Mouse (Mus musculus) MEL (cell line): ENCODE results near the gene Map3k6. TPM values are rescaled to one million over a fixed set of nuclear protein-coding genes. Genes with fewer than 3 reads are reported as not detected.

ENCODE experiments used
- DNase-seq: peaks from one replicate; pipeline ENCODE4 v3.0.0; 2011; ENCODE audit warnings: low read depth, low spot score
- H3K27ac ChIP-seq: 2 replicates; pipeline ENCODE4 v1.5.1; 2012; ENCODE audit warnings: low read depth, mild to moderate bottlenecking, control low read depth, low read length, moderate library complexity; ENCODE audit not compliant: control insufficient read depth
- H3K27me3 ChIP-seq, 2 experiments: fragments of 150-350 bp in 1 of 2; sonication (generic) in 1 of 2; 2 replicates each; pipeline ENCODE4 v1.6.1; 2012; ENCODE audit warnings: low read length in 2 of 2, mild to moderate bottlenecking in 2 of 2, improper control_type of control experiment in 1 of 2, moderate library complexity in 1 of 2; ENCODE audit not compliant: insufficient read depth in 2 of 2, control insufficient read depth in 1 of 2
- H3K36me3 ChIP-seq, 2 experiments: 2 replicates each; pipeline ENCODE4 v1.6.1; 2012 to 2014; ENCODE audit warnings: low read length in 2 of 2, improper control_type of control experiment in 1 of 2, inconsistent platforms in 1 of 2, mild to moderate bottlenecking in 1 of 2; ENCODE audit not compliant: insufficient read depth in 2 of 2, control insufficient read depth in 1 of 2
- H3K4me1 ChIP-seq, 2 experiments: fragments of 150-350 bp in 1 of 2; sonication (generic) in 1 of 2; 2 replicates each; pipeline ENCODE4 v1.6.1; 2012; ENCODE audit warnings: low read length in 2 of 2, improper control_type of control experiment in 1 of 2, mild to moderate bottlenecking in 1 of 2; ENCODE audit not compliant: insufficient read depth in 2 of 2, control insufficient read depth in 1 of 2
- H3K4me3 ChIP-seq, 2 experiments: fragments of 150-350 bp in 1 of 2; sonication (generic) in 1 of 2; 2 replicates each; pipeline ENCODE4 v1.5.1; 2012; ENCODE audit warnings: low read depth in 2 of 2, low read length in 2 of 2, mild to moderate bottlenecking in 2 of 2, moderate library complexity in 2 of 2, control low read depth in 1 of 2, improper control_type of control experiment in 1 of 2; ENCODE audit not compliant: control insufficient read depth in 1 of 2, insufficient read depth in 1 of 2
- H3K79me2 ChIP-seq: 2 replicates; pipeline ENCODE4 v1.6.1; 2012; ENCODE audit warnings: mild to moderate bottlenecking, low read length, moderate library complexity; ENCODE audit not compliant: control insufficient read depth, poor library complexity, insufficient read depth
- H3K9ac ChIP-seq: 2 replicates; pipeline ENCODE4 v1.6.1; 2012; ENCODE audit warnings: low read depth, mild to moderate bottlenecking, control low read depth, low read length, moderate library complexity; ENCODE audit not compliant: control insufficient read depth, poor library complexity, severe bottlenecking
- H3K9me3 ChIP-seq: fragments of 150-350 bp; sonication (generic); replicated peaks from 2 replicates; pipeline ENCODE4 v1.6.1; 2012; ENCODE audit warnings: mild to moderate bottlenecking, low read length, improper control_type of control experiment, moderate library complexity; ENCODE audit not compliant: insufficient read depth
- CHD1 ChIP-seq: IDR thresholded peaks from 2 replicates; pipeline ENCODE4 v1.6.1; 2012; ENCODE audit warnings: low read depth, mild to moderate bottlenecking, inconsistent platforms, low read length, improper control_type of control experiment
- CHD2 ChIP-seq: IDR thresholded peaks from 2 replicates; pipeline ENCODE4 v1.6.1; 2011; ENCODE audit warnings: low read length, improper control_type of control experiment
- E2F4 ChIP-seq: IDR thresholded peaks from 2 replicates; pipeline ENCODE4 v1.6.1; 2011; ENCODE audit warnings: low read depth, low read length, improper control_type of control experiment, borderline replicate concordance
- ELF1 ChIP-seq: IDR thresholded peaks from 2 replicates; pipeline ENCODE4 v1.6.1; 2014; ENCODE audit warnings: low read depth, mild to moderate bottlenecking, inconsistent platforms, low read length, improper control_type of control experiment, moderate library complexity
- ETS1 ChIP-seq: IDR thresholded peaks from 2 replicates; pipeline ENCODE4 v1.6.1; 2012; ENCODE audit warnings: low read depth, mild to moderate bottlenecking, inconsistent platforms, low read length, improper control_type of control experiment, moderate library complexity
- GATA1 ChIP-seq: IDR thresholded peaks from 2 replicates; pipeline ENCODE4 v1.6.1; 2011; ENCODE audit warnings: low read depth, low read length, improper control_type of control experiment
- MAFK ChIP-seq: IDR thresholded peaks from 2 replicates; pipeline ENCODE4 v1.6.1; 2011; ENCODE audit warnings: low read depth, mild to moderate bottlenecking, low read length, improper control_type of control experiment, borderline replicate concordance
- MAX ChIP-seq: IDR thresholded peaks from 2 replicates; pipeline ENCODE4 v1.6.1; 2011; ENCODE audit warnings: low read length, improper control_type of control experiment
- MAZ ChIP-seq: IDR thresholded peaks from 2 replicates; pipeline ENCODE4 v1.6.1; 2012; ENCODE audit warnings: low read depth, mild to moderate bottlenecking, inconsistent platforms, low read length, improper control_type of control experiment
- MXI1 ChIP-seq: IDR thresholded peaks from 2 replicates; pipeline ENCODE4 v1.6.1; 2011; ENCODE audit warnings: mild to moderate bottlenecking, low read depth, low read length, improper control_type of control experiment
- MYB ChIP-seq: IDR thresholded peaks from 2 replicates; pipeline ENCODE4 v1.6.1; 2011; ENCODE audit warnings: mild to moderate bottlenecking, low read depth, low read length, improper control_type of control experiment
- POLR2A ChIP-seq, 2 experiments: IDR thresholded peaks; 2 replicates each; pipeline ENCODE4 v1.6.1; 2011 to 2012; ENCODE audit warnings: low read length in 2 of 2, mild to moderate bottlenecking in 2 of 2, control low read depth in 1 of 2, improper control_type of control experiment in 1 of 2, low read depth in 1 of 2, moderate library complexity in 1 of 2; ENCODE audit not compliant: control insufficient read depth in 1 of 2, insufficient read depth in 1 of 2, poor library complexity in 1 of 2
- POLR2AphosphoS5 ChIP-seq: IDR thresholded peaks from 2 replicates; pipeline ENCODE4 v1.6.1; 2012; ENCODE audit warnings: low read depth, borderline replicate concordance, mild to moderate bottlenecking, inconsistent platforms, low read length, moderate library complexity, mixed read lengths
- RAD21 ChIP-seq: IDR thresholded peaks from 2 replicates; pipeline ENCODE4 v1.6.1; 2011; ENCODE audit warnings: mild to moderate bottlenecking, low read depth, low read length, improper control_type of control experiment
- RCOR1 ChIP-seq: IDR thresholded peaks from 2 replicates; pipeline ENCODE4 v1.6.1; 2012; ENCODE audit warnings: low read depth, mild to moderate bottlenecking, inconsistent platforms, low read length, improper control_type of control experiment
- SMC3 ChIP-seq: IDR thresholded peaks from 2 replicates; pipeline ENCODE4 v1.6.1; 2011; ENCODE audit warnings: low read depth, low read length, improper control_type of control experiment
- TBP ChIP-seq: IDR thresholded peaks from 2 replicates; pipeline ENCODE4 v1.8.0; 2011; ENCODE audit warnings: low read depth, low read length, improper control_type of control experiment
- USF1 ChIP-seq: IDR thresholded peaks from 2 replicates; pipeline ENCODE4 v1.6.1; 2014; ENCODE audit warnings: low read depth, mild to moderate bottlenecking, inconsistent platforms, low read length, improper control_type of control experiment, moderate library complexity
- USF2 ChIP-seq, 2 experiments: IDR thresholded peaks; 2 replicates each; pipeline ENCODE4 v1.6.1; 2011 to 2012; ENCODE audit warnings: improper control_type of control experiment in 2 of 2, low read length in 2 of 2, borderline replicate concordance in 1 of 2, inconsistent platforms in 1 of 2, low read depth in 1 of 2, mild to moderate bottlenecking in 1 of 2; ENCODE audit not compliant: insufficient read depth in 1 of 2
- ZC3H11A ChIP-seq: IDR thresholded peaks from 2 replicates; pipeline ENCODE4 v1.6.1; 2012; ENCODE audit warnings: low read depth, mild to moderate bottlenecking, inconsistent platforms, low read length, improper control_type of control experiment
- ZKSCAN1 ChIP-seq: IDR thresholded peaks from 2 replicates; pipeline ENCODE4 v1.6.1; 2012; ENCODE audit warnings: low read depth, mild to moderate bottlenecking, inconsistent platforms, low read length, improper control_type of control experiment, moderate library complexity
- ZNF384 ChIP-seq: IDR thresholded peaks from 2 replicates; pipeline ENCODE4 v1.6.1; 2012; ENCODE audit warnings: low read depth, mild to moderate bottlenecking, inconsistent platforms, low read length, improper control_type of control experiment
- polyA plus RNA-seq, 2 experiments: library from polyadenylated mRNA; stranded (reverse) in 1 of 2; unstranded in 1 of 2; fragments of >175 nt in 1 of 2; fragments of >200 nt in 1 of 2; gene quantifications; 2 replicates each; pipeline versions ENCODE4 v1.2.1 to v1.2.4; 2012; ENCODE audit warnings: low replicate concordance in 2 of 2, low read depth in 1 of 2; ENCODE audit not compliant: insufficient read length in 2 of 2, insufficient read depth in 1 of 2, missing spikeins in 1 of 2
- total RNA-seq: library from RNA; depleted of rRNA; stranded (reverse); fragments of 300-350 nt; gene quantifications from 2 replicates; pipeline ENCODE4 v1.2.3, GENCODE M21; 2012

Map3k6 gene
- total and polyA plus RNA-seq, 3 experiments = 19.1 to 21.9 TPM; not detected in 1

DNA sequence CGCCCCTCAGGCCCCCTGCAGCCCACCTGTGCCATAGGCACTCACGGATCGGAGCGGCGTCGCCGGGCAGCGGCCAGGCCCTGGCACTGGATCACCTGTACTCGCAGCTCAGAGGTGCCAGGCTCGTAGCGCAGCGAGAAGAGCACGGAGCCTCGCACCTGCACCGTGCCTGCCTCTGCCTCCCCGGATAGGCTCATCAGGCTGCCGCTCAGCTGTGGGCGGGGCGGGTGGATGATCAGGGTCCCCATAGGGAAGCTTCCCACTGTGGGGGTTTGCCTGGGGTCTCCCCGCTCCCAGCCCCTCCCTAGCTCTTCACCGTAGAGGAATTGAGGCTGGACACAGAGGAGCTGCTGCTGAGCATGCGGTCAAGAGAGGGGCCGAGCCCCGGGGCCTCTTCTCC, 16.2 kb downstream of the Map3k6 start:
- no peak for TF ChIP-seq RCOR1
- TF ChIP-seq, all 39 proteins: peak for 0
- DNase-seq = no peak
- Histone ChIP-seq H3K36me3 (no peaks in the 10 kb centered on the region), H3K27me3 (no peaks in the 10 kb centered on the region), H3K9me3 (no peaks in the 10 kb centered on the region), H3K4me3 (no peak overlapping the region), H3K27ac (no peak overlapping the region), H3K79me2 (no peaks in the 10 kb centered on the region), H3K9ac (no peak overlapping the region), H3K4me1 (no peaks in the 10 kb centered on the region)

DNA sequence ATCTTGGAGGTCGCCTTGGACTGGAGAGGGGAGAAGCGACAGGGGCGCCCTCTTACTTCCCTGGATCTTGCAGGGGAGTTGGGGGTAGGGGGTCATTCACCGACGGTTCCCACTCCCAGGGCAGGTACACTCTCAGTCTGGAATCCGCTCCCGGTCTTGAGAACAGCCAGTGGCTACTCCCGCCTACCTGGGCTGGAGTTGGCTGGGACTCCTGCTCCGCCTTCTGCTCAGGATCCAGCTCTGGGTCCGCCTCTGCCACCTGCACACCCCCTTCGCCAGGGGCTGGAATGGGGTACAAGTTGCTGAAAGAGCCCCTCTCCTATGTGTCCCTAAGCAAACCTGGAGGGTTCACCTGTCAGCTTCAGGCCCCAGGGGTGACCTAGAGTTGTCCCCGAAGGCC, 16.6 kb downstream of the Map3k6 start:
- H3K4me3 ChIP-seq = no peak overlapping the region
- no peak for DNase-seq
- TF ChIP-seq MXI1 = no peak
- no peak for TF ChIP-seq POLR2A (IDR thresholded peaks at IDR 0.05; ENCODE audit: control insufficient read depth in 1 of 2, insufficient read depth in 1 of 2, low read depth in 1 of 2, low read length in 2 of 2, poor library complexity in 1 of 2)
- TF ChIP-seq ETS1 = no peak
- no peak for TF ChIP-seq CHD2
- no peak for TF ChIP-seq CHD1
- TF ChIP-seq TBP = no peak
- no peaks in the 10 kb centered on the region for H3K27me3 ChIP-seq
- H3K36me3 ChIP-seq = no peaks in the 10 kb centered on the region
- H3K9ac ChIP-seq = no peak overlapping the region
- no peaks in the 10 kb centered on the region for H3K9me3 ChIP-seq
- no peak overlapping the region for H3K27ac ChIP-seq
- H3K79me2 ChIP-seq = no peaks in the 10 kb centered on the region
- H3K4me1 ChIP-seq = no peaks in the 10 kb centered on the region

DNA sequence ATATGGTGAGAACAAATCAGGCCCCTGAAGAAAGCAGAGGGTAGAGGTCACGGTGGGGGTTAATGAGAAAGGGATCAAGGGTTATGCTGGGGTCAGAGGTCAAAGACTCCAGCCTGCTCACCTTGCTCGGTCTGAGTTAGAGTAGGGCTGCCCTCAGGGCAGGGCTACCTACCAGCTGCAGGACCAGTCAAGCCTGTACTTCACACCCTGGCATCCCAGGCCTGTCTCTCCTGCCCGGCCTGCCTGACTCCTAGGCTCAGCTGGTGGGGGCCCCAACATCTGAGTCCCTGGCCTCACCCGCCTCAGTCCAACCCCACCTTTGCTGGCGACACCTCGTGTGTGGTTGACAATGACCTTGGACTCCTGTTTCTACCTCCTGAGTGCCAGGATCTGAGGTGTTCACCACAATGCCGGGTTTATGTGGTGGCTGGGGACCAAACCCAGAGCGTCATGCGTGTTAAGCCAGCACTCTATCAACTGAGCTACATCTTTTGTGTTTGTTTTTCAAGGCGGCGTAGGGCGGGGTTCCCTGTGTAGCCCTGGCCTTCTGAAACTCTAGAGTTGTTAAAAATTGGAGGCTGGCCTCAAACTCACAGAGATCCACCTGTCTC, 17.3 kb downstream of the Map3k6 start:
- no peaks in the 10 kb centered on the region for H3K36me3 ChIP-seq
- H3K9me3 ChIP-seq = no peaks in the 10 kb centered on the region
- TF ChIP-seq MAFK (no peak), ZKSCAN1 (no peak), ZNF384 (no peak), USF1 (no peak), MAX (no peak), RAD21 (no peak), MAZ (no peak), ELF1 (no peak), TBP (no peak), POLR2AphosphoS5 (no peak), SMC3 (no peak), ZC3H11A (no peak), E2F4 (no peak), USF2 (IDR thresholded peaks at IDR 0.05; ENCODE audit: borderline replicate concordance in 1 of 2, insufficient read depth in 1 of 2, low read depth in 1 of 2, low read length in 2 of 2) (no peak), MYB (no peak), POLR2A (IDR thresholded peaks at IDR 0.05; ENCODE audit: control insufficient read depth in 1 of 2, insufficient read depth in 1 of 2, low read depth in 1 of 2, low read length in 2 of 2, poor library complexity in 1 of 2) (no peak), GATA1 (no peak)
- TF ChIP-seq, all 39 proteins: peak for 0
- no peaks in the 10 kb centered on the region for H3K4me1 ChIP-seq
- H3K9ac ChIP-seq = no peak overlapping the region
- DNase-seq = no peak
- H3K4me3 ChIP-seq = no peak overlapping the region
- H3K27me3 ChIP-seq = no peaks in the 10 kb centered on the region
- no peak overlapping the region for H3K27ac ChIP-seq
- H3K79me2 ChIP-seq = no peaks in the 10 kb centered on the region
